Mouse (Mus musculus): ENCODE measurements at regions not wholly inside any gene's neighbourhood (a gene's known extent, or its start where the extent isn't known, plus 50 kb on each side); places are given as distances from the start of the nearest gene placed in this dataset.

DNA sequence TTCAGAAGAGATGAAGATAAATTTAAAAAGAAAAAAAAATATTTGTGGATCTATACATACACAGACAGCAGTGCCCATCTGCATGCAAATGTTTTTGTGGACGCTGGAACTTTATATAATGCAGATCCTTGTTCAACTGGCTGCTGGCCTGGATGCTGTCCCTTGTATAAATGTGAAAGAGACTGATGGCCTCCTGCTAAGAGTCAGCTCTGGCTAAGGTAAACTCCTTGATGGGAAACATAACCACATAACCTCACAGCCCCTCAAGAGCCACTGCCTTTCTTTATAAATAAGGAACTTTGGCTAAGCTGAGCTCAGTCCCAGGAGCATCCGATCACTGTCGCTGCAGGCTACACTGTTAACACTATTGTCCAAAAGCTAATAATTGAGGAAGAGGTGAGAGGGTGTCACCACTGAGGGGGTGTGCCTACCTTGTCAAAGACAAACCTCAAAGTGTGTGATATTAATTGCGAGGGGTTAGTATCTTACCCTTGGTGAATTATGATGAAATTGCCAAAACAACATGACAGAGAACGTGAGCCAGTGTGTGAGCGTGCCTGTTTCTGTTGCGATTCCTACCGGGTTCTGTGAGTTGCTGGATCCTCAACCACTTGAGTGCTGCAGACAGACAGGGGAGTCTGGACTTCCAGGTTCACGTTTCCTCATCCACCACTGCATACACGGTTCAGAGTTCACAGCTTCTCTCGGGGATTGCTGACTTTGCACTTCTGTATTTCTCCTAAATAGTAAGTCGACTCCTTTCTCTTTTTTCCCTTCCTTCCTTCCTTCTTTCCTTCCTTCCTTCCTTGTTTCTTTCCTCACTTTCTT, 417.1 kb downstream of the Wdr11 start:
- DNase-seq (ENCODE audit: low read depth, low spot score), result no peak
- Histone ChIP-seq H3K4me3 (ENCODE audit: insufficient read depth in 1 of 2, low read depth in 1 of 2, low read length in 2 of 2, poor library complexity in 1 of 2, severe bottlenecking in 1 of 2) (no peak overlapping the region), H3K9ac (ENCODE audit: insufficient read depth, low read depth, low read length, poor library complexity, severe bottlenecking) (no peak overlapping the region), H3K9me3 (ENCODE audit: control insufficient read depth, insufficient read depth, low read depth, low read length) (no peaks in the 10 kb centered on the region), H3K4me1 (ENCODE audit: control insufficient read depth in 2 of 2, insufficient read depth in 2 of 2, low read length in 2 of 2, poor library complexity in 1 of 2) (no peaks in the 10 kb centered on the region), H3K36me3 (ENCODE audit: control insufficient read depth, insufficient read depth, low read length, poor library complexity, severe bottlenecking) (no peaks in the 10 kb centered on the region), H3K27ac (ENCODE audit: insufficient read depth, low read depth, low read length, poor library complexity, severe bottlenecking) (no peak overlapping the region)
- in situ Hi-C loops (cut with MboI; ENCODE audit: low sequenced_read_pairs in 2 of 2, unreplicated experiment in 2 of 2), result no loop called here
- TF ChIP-seq MAFK (IDR thresholded peaks at IDR 0.05; ENCODE audit: insufficient read depth, low read depth, low read length) (peak; percentile 74), CHD2 (IDR thresholded peaks at IDR 0.05; ENCODE audit: low read depth, low read length) (no peak)

DNA sequence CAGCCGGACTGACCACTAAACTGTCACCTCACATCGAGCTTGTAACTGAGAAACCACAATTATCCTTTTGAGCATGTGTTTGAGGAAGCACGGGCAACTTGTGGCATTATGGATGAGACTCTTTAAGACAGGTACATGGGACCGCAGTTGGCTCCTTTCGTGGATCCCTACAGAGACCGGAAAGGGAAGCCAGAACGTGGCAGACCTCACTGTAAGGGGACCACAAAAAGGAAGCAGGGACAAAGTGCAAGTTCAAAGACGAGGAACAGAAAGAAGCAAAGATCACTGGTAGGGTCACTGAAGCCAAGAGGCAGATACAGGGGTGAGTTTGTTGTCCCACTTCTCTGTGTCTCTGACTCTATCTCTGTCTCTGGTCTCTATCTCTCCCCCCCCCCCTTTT, 420.4 kb downstream of the Wdr11 start:
- Histone ChIP-seq H3K4me1 (ENCODE audit: control insufficient read depth in 2 of 2, insufficient read depth in 2 of 2, low read length in 2 of 2, poor library complexity in 1 of 2) (no peaks in the 10 kb centered on the region), H3K27ac (ENCODE audit: insufficient read depth, low read depth, low read length, poor library complexity, severe bottlenecking) (no peak overlapping the region)

DNA sequence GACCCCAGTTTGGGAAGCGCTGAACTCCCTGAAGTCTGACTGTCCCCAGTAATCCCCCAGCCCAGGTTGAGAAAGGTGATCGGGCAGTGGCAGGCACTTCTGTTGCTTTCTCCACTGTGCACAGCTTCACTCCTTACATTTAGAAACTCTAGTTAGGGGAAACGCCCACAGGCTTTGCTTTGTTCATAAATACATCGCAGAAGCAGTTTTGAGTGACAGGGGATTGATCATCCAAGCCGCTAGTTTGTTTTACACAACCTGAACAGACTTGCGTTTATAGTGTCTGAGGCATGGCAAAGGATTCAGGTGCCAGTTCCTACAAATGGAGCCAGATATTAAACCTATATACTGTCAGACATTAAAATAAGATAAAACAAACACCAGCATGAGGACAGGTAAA, 421.4 kb downstream of the Wdr11 start:
- no peak overlapping the region for H3K27ac ChIP-seq (ENCODE audit: insufficient read depth, low read depth, low read length, poor library complexity, severe bottlenecking)
- no peaks in the 10 kb centered on the region for H3K9me3 ChIP-seq (ENCODE audit: control insufficient read depth, insufficient read depth, low read depth, low read length)
- TF ChIP-seq ZC3H11A (IDR thresholded peaks at IDR 0.05; ENCODE audit: borderline replicate concordance, low read depth, low read length) (no peak), ZNF384 (IDR thresholded peaks at IDR 0.05; ENCODE audit: low read depth, low read length) (no peak), HCFC1 (IDR thresholded peaks at IDR 0.05; ENCODE audit: borderline replicate concordance, insufficient read depth, low read length) (no peak), MAFK (IDR thresholded peaks at IDR 0.05; ENCODE audit: insufficient read depth, low read depth, low read length) (no peak), CHD2 (IDR thresholded peaks at IDR 0.05; ENCODE audit: low read depth, low read length) (no peak)
- H3K9ac ChIP-seq (ENCODE audit: insufficient read depth, low read depth, low read length, poor library complexity, severe bottlenecking), result no peak overlapping the region
- no peak for DNase-seq (ENCODE audit: low read depth, low spot score)
- in situ Hi-C loops (cut with MboI; ENCODE audit: low sequenced_read_pairs in 2 of 2, unreplicated experiment in 2 of 2), result no loop called here
- H3K4me1 ChIP-seq (ENCODE audit: control insufficient read depth in 2 of 2, insufficient read depth in 2 of 2, low read length in 2 of 2, poor library complexity in 1 of 2), result no peaks in the 10 kb centered on the region
- H3K4me3 ChIP-seq (ENCODE audit: insufficient read depth in 1 of 2, low read depth in 1 of 2, low read length in 2 of 2, poor library complexity in 1 of 2, severe bottlenecking in 1 of 2), result no peak overlapping the region
- H3K36me3 ChIP-seq (ENCODE audit: control insufficient read depth, insufficient read depth, low read length, poor library complexity, severe bottlenecking), result no peaks in the 10 kb centered on the region

More for the DNA sequence above, 420.4 kb downstream of the Wdr11 start:
- Histone ChIP-seq H3K4me3 (ENCODE audit: insufficient read depth in 1 of 2, low read depth in 1 of 2, low read length in 2 of 2, poor library complexity in 1 of 2, severe bottlenecking in 1 of 2) (no peak overlapping the region), H3K36me3 (ENCODE audit: control insufficient read depth, insufficient read depth, low read length, poor library complexity, severe bottlenecking) (no peaks in the 10 kb centered on the region), H3K9me3 (ENCODE audit: control insufficient read depth, insufficient read depth, low read depth, low read length) (no peaks in the 10 kb centered on the region), H3K9ac (ENCODE audit: insufficient read depth, low read depth, low read length, poor library complexity, severe bottlenecking) (no peak overlapping the region)
- DNase-seq (ENCODE audit: low read depth, low spot score), result no peak
- TF ChIP-seq CHD2 (IDR thresholded peaks at IDR 0.05; ENCODE audit: low read depth, low read length), result no peak
- TF ChIP-seq ZC3H11A (IDR thresholded peaks at IDR 0.05; ENCODE audit: borderline replicate concordance, low read depth, low read length), result no peak
- TF ChIP-seq ZNF384 (IDR thresholded peaks at IDR 0.05; ENCODE audit: low read depth, low read length), result no peak
- in situ Hi-C loops (cut with MboI; ENCODE audit: low sequenced_read_pairs in 2 of 2, unreplicated experiment in 2 of 2), result no loop called here

DNA sequence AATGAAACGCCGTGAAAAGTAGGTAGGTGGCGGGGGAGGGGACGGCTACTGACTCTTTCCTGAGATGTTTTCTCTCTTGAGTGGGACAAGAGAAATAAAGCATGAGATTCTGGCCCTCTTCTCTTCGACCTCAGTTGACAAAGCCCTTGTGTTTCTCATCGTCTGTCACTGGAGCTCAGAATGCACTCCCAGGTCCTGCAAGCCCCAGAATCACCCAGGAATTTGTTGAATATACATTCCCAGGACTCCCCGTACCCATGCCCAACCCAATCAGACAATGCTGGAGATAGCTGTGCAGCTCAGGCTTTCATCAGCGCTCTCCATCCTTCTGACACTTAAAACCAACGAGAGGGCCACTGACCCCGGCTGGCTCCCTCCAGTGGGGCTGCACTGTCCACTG, 422.9 kb downstream of the Wdr11 start:
- Histone ChIP-seq H3K9ac (ENCODE audit: insufficient read depth, low read depth, low read length, poor library complexity, severe bottlenecking) (no peak overlapping the region), H3K9me3 (ENCODE audit: control insufficient read depth, insufficient read depth, low read depth, low read length) (no peaks in the 10 kb centered on the region), H3K4me3 (ENCODE audit: insufficient read depth in 1 of 2, low read depth in 1 of 2, low read length in 2 of 2, poor library complexity in 1 of 2, severe bottlenecking in 1 of 2) (no peak overlapping the region), H3K27ac (ENCODE audit: insufficient read depth, low read depth, low read length, poor library complexity, severe bottlenecking) (no peak overlapping the region), H3K36me3 (ENCODE audit: control insufficient read depth, insufficient read depth, low read length, poor library complexity, severe bottlenecking) (no peaks in the 10 kb centered on the region), H3K4me1 (ENCODE audit: control insufficient read depth in 2 of 2, insufficient read depth in 2 of 2, low read length in 2 of 2, poor library complexity in 1 of 2) (no peaks in the 10 kb centered on the region)
- TF ChIP-seq ZNF384 (IDR thresholded peaks at IDR 0.05; ENCODE audit: low read depth, low read length) (no peak), CHD2 (IDR thresholded peaks at IDR 0.05; ENCODE audit: low read depth, low read length) (no peak), HCFC1 (IDR thresholded peaks at IDR 0.05; ENCODE audit: borderline replicate concordance, insufficient read depth, low read length) (no peak)
- no peak for DNase-seq (ENCODE audit: low read depth, low spot score)
- in situ Hi-C loops (cut with MboI; ENCODE audit: low sequenced_read_pairs in 2 of 2, unreplicated experiment in 2 of 2), result no loop called here

DNA sequence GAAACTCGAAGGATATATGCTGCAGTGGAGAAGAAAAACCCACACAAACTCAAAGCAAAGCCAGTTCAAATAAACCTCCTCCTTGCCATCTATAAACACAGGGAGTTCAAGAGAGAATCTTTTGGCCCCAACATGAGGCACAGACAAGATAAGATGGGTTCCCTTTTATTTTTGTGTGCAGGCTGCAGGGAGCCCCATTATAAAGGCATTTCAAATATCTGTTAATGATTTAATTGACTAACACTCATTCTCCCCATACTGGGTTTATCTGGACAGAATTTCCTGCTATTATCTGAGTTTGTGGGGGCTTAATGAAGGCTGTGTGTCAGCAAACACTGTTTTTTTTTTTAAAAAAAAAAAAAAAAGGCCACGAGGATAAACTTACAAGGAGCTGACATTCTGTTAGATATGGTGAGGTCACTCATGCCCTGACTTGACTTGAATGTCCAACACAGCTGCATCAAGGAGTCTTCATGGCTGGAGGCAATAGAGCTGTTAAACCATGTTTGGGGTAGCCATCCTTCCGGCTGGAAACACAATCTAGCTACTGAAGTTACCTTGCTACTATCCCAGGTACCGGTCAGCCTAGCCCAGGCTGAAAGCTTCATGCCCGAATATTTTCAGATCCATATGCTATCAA, 423.8 kb downstream of the Wdr11 start:
- no peak for DNase-seq (ENCODE audit: low read depth, low spot score)
- Histone ChIP-seq H3K4me3 (ENCODE audit: insufficient read depth in 1 of 2, low read depth in 1 of 2, low read length in 2 of 2, poor library complexity in 1 of 2, severe bottlenecking in 1 of 2) (no peak overlapping the region), H3K9ac (ENCODE audit: insufficient read depth, low read depth, low read length, poor library complexity, severe bottlenecking) (no peak overlapping the region), H3K36me3 (ENCODE audit: control insufficient read depth, insufficient read depth, low read length, poor library complexity, severe bottlenecking) (no peaks in the 10 kb centered on the region), H3K4me1 (ENCODE audit: control insufficient read depth in 2 of 2, insufficient read depth in 2 of 2, low read length in 2 of 2, poor library complexity in 1 of 2) (no peaks in the 10 kb centered on the region), H3K27ac (ENCODE audit: insufficient read depth, low read depth, low read length, poor library complexity, severe bottlenecking) (no peak overlapping the region), H3K9me3 (ENCODE audit: control insufficient read depth, insufficient read depth, low read depth, low read length) (no peaks in the 10 kb centered on the region)
- no peak for TF ChIP-seq CHD2 (IDR thresholded peaks at IDR 0.05; ENCODE audit: low read depth, low read length)
- TF ChIP-seq ZNF384 (IDR thresholded peaks at IDR 0.05; ENCODE audit: low read depth, low read length), result no peak
- TF ChIP-seq MAFK (IDR thresholded peaks at IDR 0.05; ENCODE audit: insufficient read depth, low read depth, low read length), result no peak
- no peak for TF ChIP-seq HCFC1 (IDR thresholded peaks at IDR 0.05; ENCODE audit: borderline replicate concordance, insufficient read depth, low read length)
- TF ChIP-seq ZC3H11A (IDR thresholded peaks at IDR 0.05; ENCODE audit: borderline replicate concordance, low read depth, low read length), result no peak
- in situ Hi-C loops (cut with MboI; ENCODE audit: low sequenced_read_pairs in 2 of 2, unreplicated experiment in 2 of 2), result no loop called here

Measured in ES-E14 (cell line).